Mouse (Mus musculus): ENCODE data around the gene Kmt5a. TPM values are rescaled to one million over a fixed set of nuclear protein-coding genes. Genes with fewer than 3 reads are reported as not detected.

The Kmt5a gene
- polyA plus RNA-seq, 1 experiment: 70.8 TPM

DNA sequence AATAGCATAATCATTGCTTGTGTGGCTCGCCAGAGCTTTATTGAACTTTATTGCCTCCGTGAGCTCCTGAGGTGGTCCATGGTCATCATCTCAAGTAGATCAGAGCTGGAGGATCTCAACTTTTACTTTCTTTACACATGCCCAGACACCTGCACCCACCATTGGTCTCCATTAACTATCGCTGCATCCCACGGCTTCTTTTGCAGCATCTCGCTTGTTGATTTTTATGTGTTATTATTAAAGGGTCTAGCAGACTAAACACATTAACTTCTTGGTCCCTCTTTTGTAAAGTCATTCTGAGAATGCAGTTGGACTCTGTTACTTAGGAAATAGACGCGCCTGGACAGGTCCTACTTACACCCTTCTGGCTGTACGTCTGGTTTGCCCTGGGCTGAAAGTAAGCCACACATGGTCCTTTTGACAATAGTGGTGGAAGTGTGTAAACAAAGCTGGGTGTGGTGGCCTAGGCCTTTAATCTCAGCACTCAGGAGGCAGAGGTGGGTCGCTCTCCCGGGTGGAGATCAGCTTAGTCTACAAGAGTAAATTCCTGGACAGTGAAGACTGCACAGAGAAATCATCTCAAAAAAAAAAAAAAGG lies 13.2 kb upstream of the Kmt5a start:
- no peak for TF ChIP-seq POLR2A (IDR thresholded peaks at IDR 0.05; ENCODE audit: borderline replicate concordance, extremely low read depth, insufficient read depth, insufficient read length, poor library complexity, severe bottlenecking)
- no peak for DNase-seq (ENCODE audit: low read depth)

DNA sequence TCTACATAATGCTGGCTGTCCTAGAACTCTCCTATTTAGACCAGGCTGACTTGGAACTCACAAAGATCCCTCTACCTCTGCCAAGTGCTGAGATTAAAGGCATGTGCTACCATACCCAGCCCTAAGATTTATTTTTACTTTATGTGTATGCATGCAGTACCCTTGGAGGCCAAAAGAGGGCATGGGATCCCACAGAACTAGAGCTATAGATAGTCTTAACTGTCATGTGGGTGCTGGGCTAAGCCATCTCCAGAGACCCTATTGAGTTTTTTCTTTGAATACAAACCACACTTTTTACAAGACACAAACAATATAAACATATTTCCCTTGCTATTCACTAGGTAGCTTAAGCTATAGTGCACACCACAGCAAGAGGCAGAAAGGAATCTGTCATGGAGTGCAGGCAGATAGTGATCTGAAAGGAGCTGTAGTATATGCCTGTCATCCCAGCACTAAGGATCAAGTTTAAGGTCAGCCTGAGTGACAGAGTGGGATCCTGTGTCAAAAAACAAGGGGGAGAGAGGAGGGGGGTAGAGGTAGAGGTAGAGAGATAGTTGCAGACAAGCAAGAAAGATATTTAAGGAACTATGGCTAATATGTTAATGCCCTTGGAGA lies 7.2 kb upstream of the Kmt5a start:
- peak; percentile 67; the same call in 1 of the 2 replicates for TF ChIP-seq CTCF (IDR thresholded peaks at IDR 0.05; ENCODE audit: borderline replicate concordance, extremely low read depth, insufficient read depth, insufficient read length)
- no peak for TF ChIP-seq POLR2A (IDR thresholded peaks at IDR 0.05; ENCODE audit: borderline replicate concordance, extremely low read depth, insufficient read depth, insufficient read length, poor library complexity, severe bottlenecking)
- peak; percentile 81 for DNase-seq (ENCODE audit: low read depth)

- no peak for DNase-seq (ENCODE audit: low read depth)
- no peak for TF ChIP-seq POLR2A (IDR thresholded peaks at IDR 0.05; ENCODE audit: borderline replicate concordance, extremely low read depth, insufficient read depth, insufficient read length, poor library complexity, severe bottlenecking)
- TF ChIP-seq CTCF (IDR thresholded peaks at IDR 0.05; ENCODE audit: borderline replicate concordance, extremely low read depth, insufficient read depth, insufficient read length): no peak
Measured at GRCm38 (mm10) chr5:124433048-124433447, 6.7 kb upstream of the Kmt5a start.

- no peak for DNase-seq (ENCODE audit: low read depth)
- TF ChIP-seq CTCF (IDR thresholded peaks at IDR 0.05; ENCODE audit: borderline replicate concordance, extremely low read depth, insufficient read depth, insufficient read length): no peak
- TF ChIP-seq POLR2A (IDR thresholded peaks at IDR 0.05; ENCODE audit: borderline replicate concordance, extremely low read depth, insufficient read depth, insufficient read length, poor library complexity, severe bottlenecking): no peak
Measured at GRCm38 (mm10) chr5:124438229-124438628, 1.5 kb upstream of the Kmt5a start.

- DNase-seq (ENCODE audit: low read depth): no peak
- TF ChIP-seq CTCF (IDR thresholded peaks at IDR 0.05; ENCODE audit: borderline replicate concordance, extremely low read depth, insufficient read depth, insufficient read length) (no peak), POLR2A (IDR thresholded peaks at IDR 0.05; ENCODE audit: borderline replicate concordance, extremely low read depth, insufficient read depth, insufficient read length, poor library complexity, severe bottlenecking) (no peak)
Measured at GRCm38 (mm10) chr5:124438746-124439145, 984 bp upstream of the Kmt5a start.

DNA sequence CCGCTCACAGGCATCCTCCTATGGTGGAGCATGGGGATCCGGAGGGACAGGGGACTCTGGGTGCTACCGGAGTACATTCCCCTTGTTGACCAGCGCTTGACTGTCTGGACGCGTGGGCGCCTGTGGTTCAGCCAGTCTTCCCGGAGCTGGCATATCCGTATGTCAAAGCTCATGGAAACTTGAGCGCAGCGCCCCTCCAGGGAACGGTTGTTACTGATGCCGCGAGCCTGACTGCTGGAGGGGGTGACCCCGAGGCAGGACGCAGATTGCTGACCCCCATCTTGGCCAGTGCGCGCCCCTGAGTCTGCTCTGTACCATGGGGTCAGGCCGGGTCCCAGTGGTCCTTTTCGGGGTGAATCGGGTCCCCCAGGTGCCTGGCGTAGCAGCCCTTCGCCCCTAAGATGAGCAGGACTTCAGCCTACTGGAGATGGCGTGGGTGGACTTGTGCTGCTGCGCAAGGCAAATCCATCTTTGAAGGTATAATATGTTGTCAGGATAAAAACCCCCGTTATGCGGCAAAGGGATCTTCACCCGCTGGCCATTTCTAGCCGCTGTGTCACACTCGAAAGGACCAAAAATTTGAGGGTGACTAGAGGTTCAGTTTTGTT lies 468 bp downstream of the Kmt5a start:
- DNase-seq (ENCODE audit: low read depth): peak; percentile 71
- TF ChIP-seq CTCF (IDR thresholded peaks at IDR 0.05; ENCODE audit: borderline replicate concordance, extremely low read depth, insufficient read depth, insufficient read length): peak; percentile 42
- no peak for TF ChIP-seq POLR2A (IDR thresholded peaks at IDR 0.05; ENCODE audit: borderline replicate concordance, extremely low read depth, insufficient read depth, insufficient read length, poor library complexity, severe bottlenecking)

- DNase-seq (ENCODE audit: low read depth): no peak
- TF ChIP-seq POLR2A (IDR thresholded peaks at IDR 0.05; ENCODE audit: borderline replicate concordance, extremely low read depth, insufficient read depth, insufficient read length, poor library complexity, severe bottlenecking): no peak
- no peak for TF ChIP-seq CTCF (IDR thresholded peaks at IDR 0.05; ENCODE audit: borderline replicate concordance, extremely low read depth, insufficient read depth, insufficient read length)
Measured at GRCm38 (mm10) chr5:124442628-124443027, 2.9 kb downstream of the Kmt5a start.

DNA sequence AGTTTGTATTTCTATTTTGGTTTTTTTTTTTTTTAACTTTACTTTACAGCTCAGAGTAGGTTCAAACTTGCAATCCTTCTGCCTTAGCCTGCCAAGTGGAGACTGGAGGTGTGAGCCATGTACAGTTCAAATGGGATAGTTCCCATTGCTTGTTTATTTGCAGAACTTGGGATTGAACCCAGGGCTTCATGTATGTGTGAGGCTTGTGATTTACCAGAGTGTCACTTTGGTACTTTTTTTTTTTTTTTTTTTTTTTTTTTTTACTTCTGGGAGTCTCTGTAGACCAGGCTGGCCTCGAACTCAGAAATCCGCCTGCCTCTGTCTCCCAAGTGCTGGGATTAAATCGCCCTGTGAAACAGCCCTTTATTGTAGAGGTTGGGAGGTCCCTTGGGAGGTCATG lies 4.5 kb downstream of the Kmt5a start:
- DNase-seq (ENCODE audit: low read depth): no peak
- no peak for TF ChIP-seq CTCF (IDR thresholded peaks at IDR 0.05; ENCODE audit: borderline replicate concordance, extremely low read depth, insufficient read depth, insufficient read length)

- DNase-seq (ENCODE audit: low read depth): peak; percentile 90
- peak; percentile 45; the same call in 1 of the 2 replicates for TF ChIP-seq POLR2A (IDR thresholded peaks at IDR 0.05; ENCODE audit: borderline replicate concordance, extremely low read depth, insufficient read depth, insufficient read length, poor library complexity, severe bottlenecking)
- no peak for TF ChIP-seq CTCF (IDR thresholded peaks at IDR 0.05; ENCODE audit: borderline replicate concordance, extremely low read depth, insufficient read depth, insufficient read length)
Measured at GRCm38 (mm10) chr5:124444661-124445561, 5.2 kb downstream of the Kmt5a start.

GRCm38 (mm10) chr5:124445621-124446293 lies 6.0 kb downstream of the Kmt5a start:
- peak; percentile 42 for DNase-seq (ENCODE audit: low read depth)
- TF ChIP-seq CTCF (IDR thresholded peaks at IDR 0.05; ENCODE audit: borderline replicate concordance, extremely low read depth, insufficient read depth, insufficient read length) (no peak), POLR2A (IDR thresholded peaks at IDR 0.05; ENCODE audit: borderline replicate concordance, extremely low read depth, insufficient read depth, insufficient read length, poor library complexity, severe bottlenecking) (0 out of 2 replicates have a peak, but pooled peaks have one; percentile 9)

Data from brain, embryonic 14.5 days (tissue).